Mouse (Mus musculus) forebrain, embryonic 14.5 days (tissue): ENCODE measurements around the gene 1700012B07Rik. TPM values are rescaled to one million over a fixed set of nuclear protein-coding genes. Genes with fewer than 3 reads are reported as not detected.
A peak's percentile ranks its signal among the peaks of the same experiment; 100 is the strongest.

Experiments used
- ATAC-seq: fragments of 200-750 bp; cut with Nextera tagmentation; 2 replicates; pipeline ENCODE4 v1.8.0; 2017; ENCODE audit warnings: mild to moderate bottlenecking, moderate library complexity
- DNase-seq: peaks from one replicate; pipeline ENCODE4 v3.0.0-alpha.2; 2015; ENCODE audit warnings: low spot score
- H3K27ac ChIP-seq: fragments of 300-500 bp; sonication (generic); 2 replicates; pipeline ENCODE4 v1.5.1; 2014; ENCODE audit warnings: low read depth, mild to moderate bottlenecking, control low read depth, low read length, moderate library complexity
- H3K27me3 ChIP-seq: fragments of 300-500 bp; sonication (generic); replicated peaks from 2 replicates; pipeline ENCODE4 v1.6.1; 2014; ENCODE audit warnings: low read length, control low read depth, mixed read lengths; ENCODE audit not compliant: control insufficient read depth, insufficient read depth
- H3K36me3 ChIP-seq: fragments of 300-500 bp; sonication (generic); 2 replicates; pipeline ENCODE4 v1.6.1; 2014; ENCODE audit warnings: low read length, control low read depth; ENCODE audit not compliant: control insufficient read depth, insufficient read depth
- H3K4me1 ChIP-seq: fragments of 300-500 bp; sonication (generic); 2 replicates; pipeline ENCODE4 v1.6.1; 2014; ENCODE audit warnings: antibody characterized with exemption, low read length, control low read depth; ENCODE audit not compliant: control insufficient read depth, insufficient read depth
- H3K4me2 ChIP-seq: fragments of 300-500 bp; sonication (generic); 2 replicates; pipeline ENCODE4 v1.6.1; 2014; ENCODE audit warnings: mild to moderate bottlenecking, control low read depth, low read length
- H3K4me3 ChIP-seq: fragments of 300-500 bp; sonication (generic); 2 replicates; pipeline ENCODE4 v1.5.1; 2014; ENCODE audit warnings: low read depth, low read length, control low read depth
- H3K9ac ChIP-seq: fragments of 300-500 bp; sonication (generic); 2 replicates; pipeline ENCODE4 v1.6.1; 2014; ENCODE audit warnings: mild to moderate bottlenecking, low read length, control low read depth, moderate library complexity
- H3K9me3 ChIP-seq: fragments of 300-500 bp; sonication (generic); replicated peaks from 2 replicates; pipeline ENCODE4 v1.6.1; 2016; ENCODE audit warnings: low read length, control low read depth, mixed read lengths; ENCODE audit not compliant: control insufficient read depth
- WGBS: fragments of 180-500 bp; shearing (Covaris S2); extraction: QIAGEN DNeasy Blood & Tissue Kit; methylation state at CpG from one replicate; pipeline ENCODE4 v1.1.7; 2014; 5-methylcytosine and 5-hydroxymethylcytosine counted together
- polyA plus RNA-seq: library from polyadenylated mRNA; unstranded; fragments of >200 nt; fragmentation: Nextera tagmentation; extraction: Ambion mirVana; gene quantifications from 2 replicates; pipeline ENCODE4 v1.2.1, GENCODE M21; 2014

The 1700012B07Rik gene
- not detected in 2 replicates for polyA plus RNA-seq

DNA sequence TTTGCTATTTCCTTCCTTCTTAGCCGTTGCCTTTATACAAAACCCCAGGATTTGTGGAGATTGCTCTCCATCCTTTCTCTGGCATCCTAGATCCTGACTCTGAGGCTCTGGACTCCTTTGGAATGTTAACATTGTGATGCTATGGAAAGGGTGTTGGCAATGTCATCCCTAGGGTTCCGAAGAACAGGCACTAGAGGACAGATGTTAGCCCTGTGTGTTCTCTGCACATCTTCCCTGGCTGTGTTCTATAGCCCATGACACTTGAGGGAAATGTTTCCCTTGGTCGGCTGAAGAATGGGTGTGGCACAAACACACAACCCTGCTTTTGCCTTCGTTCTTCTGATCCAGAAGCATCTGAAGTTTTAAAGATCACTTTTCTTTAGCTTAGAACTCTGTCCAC lies at the start of gene 1700012B07Rik:
Gene 1700012B07Rik, minus strand, starts transcription at position 101 of the 400 bp plus-strand sequence.
- H3K4me1 ChIP-seq: no peaks in the 10 kb centered on the region
- WGBS: 87% methylated on average over 4 of the region's 4 CpGs
- DNase-seq (no peak), ATAC-seq (no peak)
- H3K4me3 ChIP-seq: no peak within 1 kb of the TSS
- H3K9ac ChIP-seq: no peak within 1 kb of the TSS
- no peak within 1 kb of the TSS for H3K27ac ChIP-seq
- no peaks in the 10 kb centered on the region for H3K27me3 ChIP-seq
- no peaks in the 10 kb centered on the region for H3K9me3 ChIP-seq
- H3K36me3 ChIP-seq: no peaks in the 10 kb centered on the region
- no peak within 1 kb of the TSS for H3K4me2 ChIP-seq

DNA sequence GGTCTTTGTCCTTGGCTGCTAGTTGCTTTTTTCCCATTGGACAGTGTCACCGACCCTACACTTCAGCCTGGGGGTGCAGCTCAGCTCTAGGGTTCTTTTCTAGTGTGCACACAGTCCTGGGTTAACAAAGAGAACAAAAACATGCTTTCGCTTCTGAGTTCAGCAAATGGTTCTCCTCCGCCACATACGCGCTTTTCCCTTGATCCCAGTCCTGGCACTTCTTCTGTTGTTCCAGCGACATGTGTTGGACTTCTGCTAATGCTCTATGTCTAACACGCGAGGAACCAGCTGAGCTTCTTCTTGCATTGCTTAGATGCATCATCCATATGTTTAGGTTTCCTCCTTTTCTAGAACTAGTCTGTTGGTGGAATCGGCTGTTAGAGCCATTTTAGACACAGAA lies 48.9 kb upstream of the 1700012B07Rik start:
- ATAC-seq (no peak), DNase-seq (no peak)
- Histone ChIP-seq H3K4me1 (no peaks in the 10 kb centered on the region), H3K27me3 (no peaks in the 10 kb centered on the region), H3K4me2 (no peak overlapping the region), H3K36me3 (no peaks in the 10 kb centered on the region), H3K4me3 (no peak overlapping the region), H3K27ac (no peak overlapping the region), H3K9ac (no peak overlapping the region), H3K9me3 (no peaks in the 10 kb centered on the region)
- WGBS: 72% methylated on average over 9 of the region's 9 CpGs

DNA sequence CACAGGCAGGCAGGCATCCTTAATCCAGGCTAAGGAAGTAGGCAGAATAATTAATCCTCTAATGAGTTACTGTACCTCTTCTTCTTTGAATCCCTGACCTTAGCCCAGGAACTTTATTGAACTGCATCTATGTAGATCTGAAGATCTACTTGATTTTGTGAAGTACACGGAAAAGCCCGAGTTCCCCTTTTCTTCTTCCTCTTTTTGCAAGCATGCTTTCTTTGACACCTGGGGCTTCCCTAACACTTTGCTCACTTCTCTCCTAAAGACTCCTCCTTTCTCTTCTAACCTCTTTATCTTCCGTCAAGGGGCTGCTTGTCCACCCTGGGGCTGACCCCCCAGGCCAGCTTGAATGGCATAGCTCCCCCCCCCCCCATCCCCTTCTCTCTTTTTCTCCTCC lies 48.0 kb upstream of the 1700012B07Rik start:
- Histone ChIP-seq H3K4me2 (no peak overlapping the region), H3K27ac (no peak overlapping the region), H3K9me3 (no peaks in the 10 kb centered on the region), H3K4me1 (no peaks in the 10 kb centered on the region), H3K36me3 (no peaks in the 10 kb centered on the region), H3K27me3 (no peaks in the 10 kb centered on the region), H3K9ac (no peak overlapping the region), H3K4me3 (no peak overlapping the region)
- DNase-seq: no peak
- no peak for ATAC-seq
- 72% methylated on average over 3 of the region's 3 CpGs for WGBS

DNA sequence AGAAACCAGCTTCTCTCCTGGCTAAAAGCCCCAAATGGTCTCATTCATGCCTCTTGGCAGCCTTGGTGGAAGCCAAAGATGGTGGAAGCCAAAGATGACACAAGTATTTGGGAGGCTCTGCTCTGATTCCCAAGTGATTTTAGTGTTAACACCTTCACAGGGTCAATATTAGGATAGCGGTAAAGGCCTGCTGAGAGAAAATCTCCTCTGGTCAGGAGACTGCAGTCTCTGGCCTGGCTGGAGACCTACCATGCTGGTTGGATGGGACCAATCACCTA lies 47.6 kb upstream of the 1700012B07Rik start:
- Histone ChIP-seq H3K4me1 (no peaks in the 10 kb centered on the region), H3K4me3 (no peak overlapping the region), H3K36me3 (no peaks in the 10 kb centered on the region), H3K27ac (no peak overlapping the region), H3K9ac (no peak overlapping the region), H3K9me3 (no peaks in the 10 kb centered on the region), H3K27me3 (no peaks in the 10 kb centered on the region), H3K4me2 (no peak overlapping the region)
- 100% methylated on average over 1 of the region's 1 CpGs for WGBS
- DNase-seq (no peak), ATAC-seq (no peak)

DNA sequence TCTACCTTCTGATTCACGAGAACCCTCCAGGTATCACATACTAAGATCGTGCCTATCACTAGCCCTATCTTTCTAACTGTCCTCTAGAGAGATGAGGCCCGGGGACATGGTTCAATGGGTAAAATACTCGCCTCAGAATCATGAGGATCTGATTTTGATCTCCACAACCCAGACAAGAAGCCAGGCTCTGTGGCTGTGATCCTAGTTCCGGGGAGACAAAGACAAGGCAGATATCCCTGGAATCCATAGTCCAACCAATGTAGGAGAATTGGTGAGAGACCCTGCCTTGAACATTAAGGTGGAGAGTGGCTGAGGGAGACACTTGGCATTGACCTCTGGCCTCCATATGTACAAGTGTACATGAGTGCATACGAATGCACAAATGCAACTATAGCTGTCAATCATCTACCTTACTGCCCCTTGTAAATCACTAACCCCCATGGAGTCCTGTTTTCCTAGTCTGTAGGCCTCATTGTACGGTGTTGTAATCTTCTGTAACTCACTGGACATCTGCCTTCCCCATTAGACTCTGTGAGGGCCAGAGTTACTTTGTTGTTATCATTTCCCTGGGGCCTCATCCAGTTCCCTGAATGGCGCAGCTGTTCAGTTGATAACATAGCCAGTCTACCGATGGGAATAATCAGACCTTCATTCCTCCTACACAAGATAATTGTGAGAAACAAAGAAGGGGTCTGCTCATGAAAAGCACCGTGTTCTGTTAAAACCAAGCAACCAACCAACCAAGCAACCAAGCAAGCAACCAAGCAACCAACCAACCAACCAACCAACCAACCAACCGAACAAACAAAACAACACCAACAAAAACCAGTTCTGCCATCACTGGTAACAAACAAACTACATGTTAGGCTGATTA lies 47.0 kb upstream of the 1700012B07Rik start:
- Histone ChIP-seq H3K9ac (no peak overlapping the region), H3K4me3 (no peak overlapping the region), H3K36me3 (no peaks in the 10 kb centered on the region), H3K27ac (no peak overlapping the region), H3K4me2 (no peak overlapping the region), H3K9me3 (no peaks in the 10 kb centered on the region), H3K27me3 (no peaks in the 10 kb centered on the region), H3K4me1 (no peaks in the 10 kb centered on the region)
- 88% methylated on average over 11 of the region's 11 CpGs for WGBS
- DNase-seq: no peak
- ATAC-seq: no peak

DNA sequence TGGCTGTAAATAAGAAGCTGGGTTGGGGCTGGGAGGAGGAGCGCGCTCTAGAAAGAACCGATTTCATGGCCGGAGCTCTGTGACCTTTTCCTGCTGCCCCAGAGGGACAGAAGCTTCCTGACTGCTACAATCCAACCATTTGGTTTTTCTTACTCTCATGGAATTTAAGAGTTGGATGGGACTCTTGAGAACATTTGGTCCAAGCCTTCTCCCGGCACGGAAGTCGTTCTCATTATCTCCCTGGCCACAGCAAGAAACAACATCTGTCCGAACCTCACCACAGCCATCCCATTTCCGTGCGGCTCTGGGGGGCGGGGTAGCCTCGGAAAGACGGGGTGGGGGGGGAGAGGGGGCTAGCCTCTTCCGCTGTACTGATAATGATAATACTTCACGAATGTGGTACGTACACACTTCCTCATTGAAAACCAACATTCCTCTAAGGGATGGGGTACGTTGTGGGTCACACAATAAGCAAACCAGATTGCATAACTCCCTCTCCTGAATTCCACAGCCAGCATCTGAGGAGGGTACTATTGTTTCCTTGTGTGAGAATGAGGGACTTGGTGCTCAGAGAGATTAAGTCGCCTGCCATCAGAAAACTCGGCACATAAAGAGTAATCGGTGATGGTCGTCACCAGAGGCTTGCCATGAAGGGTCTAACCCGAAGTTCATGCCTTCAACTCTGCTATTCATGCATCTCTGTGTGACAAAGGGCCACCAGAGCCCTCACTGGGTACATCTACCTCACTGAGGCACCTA lies 46.2 kb upstream of the 1700012B07Rik start:
- WGBS: 90% methylated on average over 22 of the region's 22 CpGs
- no peaks in the 10 kb centered on the region for H3K36me3 ChIP-seq
- no peaks in the 10 kb centered on the region for H3K4me1 ChIP-seq
- DNase-seq (no peak), ATAC-seq (no peak)
- H3K27me3 ChIP-seq: no peaks in the 10 kb centered on the region
- H3K4me2 ChIP-seq: no peak overlapping the region
- H3K9me3 ChIP-seq: no peaks in the 10 kb centered on the region
- H3K27ac ChIP-seq: no peak overlapping the region
- no peak overlapping the region for H3K4me3 ChIP-seq
- H3K9ac ChIP-seq: no peak overlapping the region

DNA sequence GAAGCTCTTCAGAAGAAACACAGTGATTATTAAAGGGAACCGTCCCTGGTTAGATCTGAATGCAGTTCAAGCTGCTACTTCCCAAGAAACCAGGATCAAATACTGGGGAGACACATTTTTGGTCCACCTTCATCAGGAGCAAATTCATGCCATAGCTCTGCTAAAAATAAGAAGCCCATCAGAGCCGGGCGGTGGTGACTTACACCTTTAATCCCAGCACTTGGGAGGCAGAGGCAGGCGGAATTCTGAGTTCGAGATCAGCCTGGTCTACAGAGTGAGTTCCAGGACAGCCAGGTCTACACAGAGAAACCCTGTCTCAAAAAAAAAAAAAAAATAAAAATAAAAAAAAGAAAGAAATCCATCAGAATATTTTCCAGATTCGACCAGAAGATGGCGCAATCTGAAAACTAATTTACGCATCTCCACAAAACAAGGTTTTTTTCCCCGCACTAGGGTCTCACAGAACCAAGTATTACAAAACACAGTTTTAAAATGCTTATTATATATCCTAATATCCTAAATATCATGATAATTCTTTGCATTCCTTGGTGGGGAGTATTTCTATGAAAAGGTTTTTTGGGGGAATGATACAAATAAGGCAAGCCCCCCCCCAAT lies 45.4 kb upstream of the 1700012B07Rik start:
- WGBS: 44% methylated on average over 9 of the region's 9 CpGs

DNA sequence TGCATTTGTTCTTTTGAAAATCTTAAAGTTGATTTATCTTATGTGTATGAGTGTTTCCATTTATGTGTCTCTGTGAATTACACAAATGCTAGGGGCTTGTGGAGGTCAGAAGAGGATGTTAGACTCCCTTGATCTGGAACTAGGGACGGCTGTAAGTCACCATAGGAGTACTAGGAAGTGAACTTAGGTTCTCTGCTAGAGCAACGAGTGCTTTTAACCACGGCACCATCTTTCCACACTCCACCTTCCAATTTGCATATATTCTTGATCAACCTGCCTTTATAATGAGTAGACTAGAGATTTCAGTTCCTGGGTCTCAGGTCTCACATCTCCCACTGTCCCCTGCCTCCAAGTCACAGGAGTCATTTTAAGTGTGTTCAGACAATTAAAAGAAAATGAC lies 44.8 kb upstream of the 1700012B07Rik start:
- H3K4me2 ChIP-seq: no peak overlapping the region
- ATAC-seq (no peak), DNase-seq (no peak)
- 76% methylated on average over 3 of the region's 3 CpGs for WGBS
- H3K9ac ChIP-seq: no peak overlapping the region
- H3K27ac ChIP-seq: no peak overlapping the region
- H3K4me1 ChIP-seq: no peaks in the 10 kb centered on the region
- no peaks in the 10 kb centered on the region for H3K27me3 ChIP-seq
- H3K36me3 ChIP-seq: no peaks in the 10 kb centered on the region
- H3K4me3 ChIP-seq: no peak overlapping the region
- no peaks in the 10 kb centered on the region for H3K9me3 ChIP-seq

More for the DNA sequence above, 45.4 kb upstream of the 1700012B07Rik start:
- no peak overlapping the region for H3K4me2 ChIP-seq
- H3K4me1 ChIP-seq: no peaks in the 10 kb centered on the region
- H3K27me3 ChIP-seq: no peaks in the 10 kb centered on the region
- no peaks in the 10 kb centered on the region for H3K9me3 ChIP-seq
- no peak overlapping the region for H3K27ac ChIP-seq
- no peak overlapping the region for H3K9ac ChIP-seq
- H3K4me3 ChIP-seq: no peak overlapping the region
- DNase-seq: peak; percentile 80
- ATAC-seq: no peak; the same call in 1 of the 2 replicates
- H3K36me3 ChIP-seq: no peaks in the 10 kb centered on the region

DNA sequence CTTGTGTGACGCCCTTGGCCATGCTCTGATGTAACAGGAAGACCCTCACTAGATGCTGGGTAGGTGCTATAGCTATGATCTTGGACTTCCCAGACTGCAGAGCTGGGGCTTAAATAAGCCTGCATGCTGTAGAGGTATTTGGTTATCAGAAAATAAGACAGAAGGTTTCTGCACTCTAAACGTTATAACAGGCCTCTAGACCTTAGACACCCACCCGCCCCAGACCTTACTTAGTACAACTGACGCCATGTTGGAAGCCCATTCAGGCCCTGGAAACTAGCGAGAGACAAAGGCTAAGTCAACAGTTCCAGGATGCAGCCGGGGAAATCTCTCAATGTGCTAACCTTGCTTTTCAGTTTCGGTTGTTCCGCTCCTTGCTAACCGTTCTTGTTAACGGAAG lies 44.2 kb upstream of the 1700012B07Rik start:
- Histone ChIP-seq H3K4me1 (no peaks in the 10 kb centered on the region), H3K9ac (no peak overlapping the region), H3K4me3 (no peak overlapping the region), H3K27ac (no peak overlapping the region), H3K27me3 (no peaks in the 10 kb centered on the region), H3K36me3 (no peaks in the 10 kb centered on the region), H3K4me2 (no peak overlapping the region), H3K9me3 (no peaks in the 10 kb centered on the region)
- no peak for ATAC-seq
- DNase-seq: no peak
- WGBS: 86% methylated on average over 10 of the region's 10 CpGs
